Mouse (Mus musculus): ENCODE results near the gene Clic6.
A peak's percentile ranks its signal among the peaks of the same experiment; 100 is the strongest.

The Clic6 gene

GRCm38 (mm10) chr16:92485436-92485835 lies at the start of gene Clic6:
Gene Clic6, plus strand, starts transcription at chr16:92485736.
- no peak for DNase-seq (ENCODE audit: low spot score)

- no peak for DNase-seq (ENCODE audit: low spot score)
These were observed 45.8 kb upstream of the Clic6 start for GRCm38 (mm10) chr16:92439775-92440174.

GRCm38 (mm10) chr16:92440229-92440628 lies 45.3 kb upstream of the Clic6 start:
- no peak for DNase-seq (ENCODE audit: low spot score)

GRCm38 (mm10) chr16:92441203-92441602 lies 44.3 kb upstream of the Clic6 start:
- no peak for DNase-seq (ENCODE audit: low spot score)

GRCm38 (mm10) chr16:92442150-92442549 lies 43.4 kb upstream of the Clic6 start:
- DNase-seq (ENCODE audit: low spot score): no peak

GRCm38 (mm10) chr16:92442946-92443345 lies 42.6 kb upstream of the Clic6 start:
- no peak for DNase-seq (ENCODE audit: low spot score)

GRCm38 (mm10) chr16:92443644-92444113 lies 41.9 kb upstream of the Clic6 start:
- no peak for DNase-seq (ENCODE audit: low spot score)

GRCm38 (mm10) chr16:92445377-92445776 lies 40.2 kb upstream of the Clic6 start:
- DNase-seq (ENCODE audit: low spot score): no peak

- DNase-seq (ENCODE audit: low spot score): no peak
These were observed 36.5 kb upstream of the Clic6 start for GRCm38 (mm10) chr16:92449080-92449479.

- DNase-seq (ENCODE audit: low spot score): no peak
These were observed 35.2 kb upstream of the Clic6 start for GRCm38 (mm10) chr16:92450331-92450730.

- no peak for DNase-seq (ENCODE audit: low spot score)
These were observed 33.9 kb upstream of the Clic6 start for GRCm38 (mm10) chr16:92451516-92452072.

GRCm38 (mm10) chr16:92452609-92453008 lies 32.9 kb upstream of the Clic6 start:
- no peak for DNase-seq (ENCODE audit: low spot score)

GRCm38 (mm10) chr16:92454002-92454401 lies 31.5 kb upstream of the Clic6 start:
- no peak for DNase-seq (ENCODE audit: low spot score)

GRCm38 (mm10) chr16:92454495-92454894 lies 31.0 kb upstream of the Clic6 start:
- DNase-seq (ENCODE audit: low spot score): no peak

- DNase-seq (ENCODE audit: low spot score): no peak
These were observed 30.0 kb upstream of the Clic6 start for GRCm38 (mm10) chr16:92455488-92455887.

- DNase-seq (ENCODE audit: low spot score): no peak
These were observed 29.6 kb upstream of the Clic6 start for GRCm38 (mm10) chr16:92455969-92456368.

GRCm38 (mm10) chr16:92457594-92457993 lies 27.9 kb upstream of the Clic6 start:
- DNase-seq (ENCODE audit: low spot score): no peak

- no peak for DNase-seq (ENCODE audit: low spot score)
These were observed 24.1 kb upstream of the Clic6 start for GRCm38 (mm10) chr16:92461412-92461811.

- no peak for DNase-seq (ENCODE audit: low spot score)
These were observed 21.1 kb upstream of the Clic6 start for GRCm38 (mm10) chr16:92464390-92464972.

GRCm38 (mm10) chr16:92465226-92465625 lies 20.3 kb upstream of the Clic6 start:
- no peak for DNase-seq (ENCODE audit: low spot score)

GRCm38 (mm10) chr16:92465642-92466526 lies 19.7 kb upstream of the Clic6 start:
- peak; percentile 97 for DNase-seq (ENCODE audit: low spot score)

- DNase-seq (ENCODE audit: low spot score): no peak
These were observed 18.5 kb upstream of the Clic6 start for GRCm38 (mm10) chr16:92467041-92467440.

GRCm38 (mm10) chr16:92468459-92468858 lies 17.1 kb upstream of the Clic6 start:
- no peak for DNase-seq (ENCODE audit: low spot score)

Measured in ovary, adult 18-20 months (tissue).